Mouse (Mus musculus) ES-E14 (cell line): ENCODE results near the gene Shisal2a.

Experiments
- CHD2 ChIP-seq: IDR thresholded peaks from 2 replicates; pipeline ENCODE4 v1.6.1; 2014; ENCODE audit warnings: mild to moderate bottlenecking, low read depth, low read length, inconsistent platforms
- HCFC1 ChIP-seq: IDR thresholded peaks from 2 replicates; pipeline ENCODE4 v1.6.1; 2012; ENCODE audit warnings: low read length, inconsistent platforms, borderline replicate concordance; ENCODE audit not compliant: insufficient read depth
- MAFK ChIP-seq: IDR thresholded peaks from 2 replicates; pipeline ENCODE4 v1.6.1; 2014; ENCODE audit warnings: mild to moderate bottlenecking, low read depth, low read length, inconsistent platforms; ENCODE audit not compliant: insufficient read depth
- ZC3H11A ChIP-seq: IDR thresholded peaks from 2 replicates; pipeline ENCODE4 v1.6.1; 2012; ENCODE audit warnings: low read depth, mild to moderate bottlenecking, inconsistent platforms, low read length, borderline replicate concordance

GRCm38 (mm10) chr4:108345826-108346225, 37.3 kb downstream of the Shisal2a start:
- TF ChIP-seq ZC3H11A = no peak
- no peak for TF ChIP-seq MAFK
- no peak for TF ChIP-seq HCFC1
- TF ChIP-seq CHD2 = no peak
